Mouse (Mus musculus) hindbrain, embryonic 14.5 days (tissue): ENCODE measurements at regions not wholly inside any gene's neighbourhood (a gene's known extent, or its start where the extent isn't known, plus 50 kb on each side); places are given as distances from the start of the nearest gene placed in this dataset.

Source experiments
- ATAC-seq: fragments of 200-750 bp; cut with Nextera tagmentation; 2 replicates; pipeline ENCODE4 v1.8.0; 2017; ENCODE audit warnings: moderate number of reproducible peaks, mild to moderate bottlenecking, moderate TSS enrichment, moderate library complexity; ENCODE audit not compliant: low FRiP score
- DNase-seq: peaks from one replicate; pipeline ENCODE4 v3.0.0-alpha.2; 2015; ENCODE audit warnings: low spot score
- H3K27ac ChIP-seq: fragments of 300-500 bp; sonication (generic); 2 replicates; pipeline ENCODE4 v1.5.1; 2014; ENCODE audit warnings: mild to moderate bottlenecking, moderate library complexity
- H3K27me3 ChIP-seq: fragments of 300-500 bp; sonication (generic); 2 replicates; pipeline ENCODE4 v1.6.1; 2014; ENCODE audit warnings: mild to moderate bottlenecking, low read length, mixed read lengths; ENCODE audit not compliant: control insufficient read depth, insufficient read depth
- H3K36me3 ChIP-seq: fragments of 300-500 bp; sonication (generic); replicated peaks from 2 replicates; pipeline ENCODE4 v1.6.1; 2014; ENCODE audit not compliant: control insufficient read depth, insufficient read depth
- H3K4me1 ChIP-seq: fragments of 300-500 bp; sonication (generic); replicated peaks from 2 replicates; pipeline ENCODE4 v1.6.1; 2014; ENCODE audit warnings: antibody characterized with exemption, low read length, mixed read lengths; ENCODE audit not compliant: control insufficient read depth, insufficient read depth
- H3K4me2 ChIP-seq: fragments of 300-500 bp; sonication (generic); replicated peaks from 2 replicates; pipeline ENCODE4 v1.6.1; 2014; ENCODE audit warnings: mild to moderate bottlenecking, moderate library complexity
- H3K4me3 ChIP-seq: fragments of 300-500 bp; sonication (generic); replicated peaks from 2 replicates; pipeline ENCODE4 v1.5.1; 2014; ENCODE audit warnings: mild to moderate bottlenecking, low read length
- H3K9ac ChIP-seq: fragments of 300-500 bp; sonication (generic); 2 replicates; pipeline ENCODE4 v1.6.1; 2014
- H3K9me3 ChIP-seq: fragments of 300-500 bp; sonication (generic); 2 replicates; pipeline ENCODE4 v1.6.1; 2016; ENCODE audit warnings: low read length; ENCODE audit not compliant: control insufficient read depth
- WGBS: fragments of 180-500 bp; shearing (Covaris S2); extraction: QIAGEN DNeasy Blood & Tissue Kit; methylation state at CpG from one replicate; pipeline ENCODE4 v1.1.7; 2014; 5-methylcytosine and 5-hydroxymethylcytosine counted together

DNA sequence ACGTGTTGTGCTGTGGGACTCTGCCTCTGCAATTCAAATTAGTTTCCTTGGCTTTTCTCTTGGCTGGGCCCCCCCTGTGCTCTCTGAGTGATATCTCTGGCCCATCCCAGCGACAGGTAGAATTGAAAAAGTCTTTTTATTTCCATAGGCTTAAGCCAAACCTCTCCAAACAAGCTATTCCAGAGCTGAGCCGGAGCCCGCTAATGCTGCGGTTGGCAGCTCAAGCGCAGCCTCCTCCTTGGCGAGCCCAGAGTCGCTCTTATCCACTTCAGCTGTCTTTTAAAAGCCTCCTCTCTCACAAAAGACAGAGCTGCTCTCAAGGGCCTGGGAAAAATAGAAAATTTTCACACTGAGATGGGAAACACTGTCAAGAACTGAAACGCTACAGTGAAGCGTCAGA is 712.7 kb downstream of the Nedd1 start:
- Histone ChIP-seq H3K36me3 (no peaks in the 10 kb centered on the region), H3K4me1 (peaks cover 10% of the 10 kb centered on the region; the same call in 1 of the 2 replicates), H3K27me3 (no peaks in the 10 kb centered on the region), H3K9me3 (no peaks in the 10 kb centered on the region), H3K9ac (no peak overlapping the region), H3K27ac (0 out of 2 replicates have a peak overlapping the region, but pooled peaks have one; percentile 1), H3K4me2 (no peak overlapping the region), H3K4me3 (no peak overlapping the region)
- WGBS = 28% methylated on average over 10 of the region's 10 CpGs
- peak; percentile 43; the same call in 1 of the 2 replicates for ATAC-seq
- DNase-seq = peak; percentile 53

DNA sequence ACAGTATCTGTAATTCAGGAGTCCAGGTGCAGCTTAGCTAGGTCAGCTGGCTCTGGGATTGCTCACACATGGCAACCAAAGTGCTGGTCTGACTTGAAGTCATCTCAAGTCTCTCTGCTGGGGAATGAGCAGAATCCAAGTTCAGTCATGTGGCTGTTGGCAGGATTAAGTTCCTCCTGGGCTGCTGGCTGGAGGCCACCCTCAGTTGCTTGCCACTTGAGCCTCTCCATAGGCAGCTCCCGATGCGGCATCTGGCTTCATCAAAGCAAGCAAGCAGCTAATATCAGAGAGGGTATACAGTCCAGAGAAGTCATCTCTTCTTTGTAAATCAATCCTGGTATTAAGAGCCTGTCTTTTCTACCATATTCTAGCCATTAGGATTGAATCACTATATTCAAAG is 714.3 kb downstream of the Nedd1 start:
- no peak overlapping the region for H3K4me2 ChIP-seq
- no peak overlapping the region for H3K4me3 ChIP-seq
- no peak for ATAC-seq
- no peaks in the 10 kb centered on the region for H3K27me3 ChIP-seq
- no peaks in the 10 kb centered on the region for H3K36me3 ChIP-seq
- DNase-seq = no peak
- H3K9ac ChIP-seq = no peak overlapping the region
- WGBS = 92% methylated on average over 2 of the region's 2 CpGs
- H3K9me3 ChIP-seq = no peaks in the 10 kb centered on the region
- H3K27ac ChIP-seq = no peak overlapping the region
- peaks cover 10% of the 10 kb centered on the region; the same call in 1 of the 2 replicates for H3K4me1 ChIP-seq

DNA sequence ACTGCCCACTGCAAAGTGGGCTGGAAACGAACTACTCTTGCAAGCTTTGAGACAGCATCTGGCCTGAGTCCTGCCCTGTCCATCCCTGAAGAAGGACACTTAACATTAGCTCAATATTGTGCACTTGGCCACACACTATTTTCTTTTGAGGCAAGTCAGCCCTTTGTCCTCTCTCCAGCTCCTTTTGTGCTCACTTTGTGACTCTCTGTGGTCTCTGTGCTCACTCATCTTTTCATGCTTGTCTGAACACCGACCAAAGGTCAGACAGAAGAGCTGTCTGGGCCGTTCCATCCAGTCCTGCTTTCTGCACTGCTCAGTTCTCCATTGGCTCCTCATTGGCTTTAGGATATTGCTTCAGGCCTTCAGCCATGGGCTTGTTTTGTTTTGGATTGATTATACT is 715.8 kb downstream of the Nedd1 start:
- ATAC-seq = no peak
- no peaks in the 10 kb centered on the region for H3K27me3 ChIP-seq
- WGBS = 10% methylated on average over 3 of the region's 3 CpGs
- H3K4me2 ChIP-seq = no peak overlapping the region
- no peak overlapping the region for H3K9ac ChIP-seq
- H3K4me1 ChIP-seq = peaks cover 10% of the 10 kb centered on the region; the same call in 1 of the 2 replicates
- H3K36me3 ChIP-seq = no peaks in the 10 kb centered on the region
- H3K27ac ChIP-seq = no peak overlapping the region
- no peak overlapping the region for H3K4me3 ChIP-seq
- H3K9me3 ChIP-seq = no peaks in the 10 kb centered on the region
- no peak for DNase-seq

DNA sequence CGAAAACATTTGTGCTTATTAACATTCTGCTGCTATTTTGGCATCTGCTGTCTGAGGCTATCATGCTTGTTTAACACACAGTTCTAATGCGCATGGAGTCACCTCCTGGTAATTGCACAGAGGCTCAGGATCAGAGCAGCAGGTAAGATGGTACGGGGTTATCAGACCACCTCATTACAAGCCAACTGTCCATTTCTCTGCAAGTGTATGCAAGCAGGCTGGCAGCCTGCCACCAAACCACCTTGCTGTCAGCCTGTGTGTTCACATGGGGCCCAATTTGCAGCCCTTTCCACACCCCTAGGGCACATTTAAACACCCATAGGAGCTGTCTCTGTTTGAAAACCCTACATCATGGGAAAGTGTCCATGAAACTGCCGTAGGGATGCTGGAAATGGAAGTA is 731.2 kb downstream of the Nedd1 start:
- Histone ChIP-seq H3K9ac (no peak overlapping the region), H3K4me3 (no peak overlapping the region), H3K27me3 (no peaks in the 10 kb centered on the region), H3K27ac (no peak overlapping the region), H3K9me3 (0 out of 2 replicates have a peak, but pooled peaks cover 2% of the 10 kb centered on the region), H3K4me1 (peaks cover 4% of the 10 kb centered on the region; the same call in 1 of the 2 replicates), H3K36me3 (no peaks in the 10 kb centered on the region), H3K4me2 (no peak overlapping the region)
- DNase-seq = no peak
- ATAC-seq = no peak
- 41% methylated on average over 4 of the region's 4 CpGs for WGBS

DNA sequence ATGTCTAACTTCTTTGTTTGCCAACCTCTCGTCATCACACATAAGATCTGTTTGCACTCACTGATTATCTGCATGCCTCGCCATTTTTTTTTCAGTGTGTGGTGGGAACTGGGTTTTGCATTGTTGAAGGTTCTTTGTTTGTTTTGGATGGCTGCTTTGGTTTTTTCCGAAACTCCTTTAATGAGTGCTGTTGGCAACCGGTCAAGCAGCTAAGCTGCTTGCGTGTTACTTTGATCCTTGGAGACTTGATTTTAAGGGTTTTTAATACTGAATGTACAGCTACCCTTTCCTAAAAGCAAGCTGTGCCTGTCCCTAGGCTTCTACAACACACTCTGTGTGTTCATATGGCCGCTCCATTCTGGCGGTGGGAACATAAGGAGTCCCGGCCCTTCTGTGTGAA is 733.9 kb downstream of the Nedd1 start:
- H3K9ac ChIP-seq = no peak overlapping the region
- peaks cover 4% of the 10 kb centered on the region; the same call in 1 of the 2 replicates for H3K4me1 ChIP-seq
- ATAC-seq = no peak
- no peaks in the 10 kb centered on the region for H3K36me3 ChIP-seq
- DNase-seq = no peak
- no peak overlapping the region for H3K27ac ChIP-seq
- no peaks in the 10 kb centered on the region for H3K27me3 ChIP-seq
- 62% methylated on average over 8 of the region's 8 CpGs for WGBS
- H3K4me2 ChIP-seq = no peak overlapping the region
- no peak overlapping the region for H3K4me3 ChIP-seq
- H3K9me3 ChIP-seq = 0 out of 2 replicates have a peak, but pooled peaks cover 2% of the 10 kb centered on the region

DNA sequence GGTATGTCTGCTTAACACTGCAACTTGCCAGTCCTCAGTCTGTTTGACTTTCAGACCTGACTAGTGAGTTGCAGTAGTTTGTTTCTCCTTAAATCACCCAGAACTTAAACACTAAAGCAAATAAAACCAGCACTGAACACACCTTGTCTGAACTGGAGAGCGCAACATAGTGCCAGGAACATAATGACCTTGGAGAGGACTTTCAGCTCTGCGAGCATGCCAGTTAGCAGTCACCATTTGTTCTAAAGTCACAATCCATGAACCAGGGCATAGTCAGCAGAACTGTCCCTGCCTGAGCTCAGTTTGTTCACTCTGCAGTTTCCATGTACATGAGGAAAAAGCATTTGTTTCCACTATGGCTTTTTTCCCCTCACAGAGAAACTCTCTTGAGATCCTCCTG is 742.4 kb downstream of the Nedd1 start:
- Histone ChIP-seq H3K36me3 (no peaks in the 10 kb centered on the region), H3K4me1 (no peaks in the 10 kb centered on the region), H3K9me3 (no peaks in the 10 kb centered on the region), H3K4me2 (no peak overlapping the region), H3K4me3 (no peak overlapping the region), H3K27me3 (no peaks in the 10 kb centered on the region), H3K9ac (no peak overlapping the region), H3K27ac (no peak overlapping the region)
- 90% methylated on average over 2 of the region's 2 CpGs for WGBS
- no peak for ATAC-seq
- DNase-seq = no peak

DNA sequence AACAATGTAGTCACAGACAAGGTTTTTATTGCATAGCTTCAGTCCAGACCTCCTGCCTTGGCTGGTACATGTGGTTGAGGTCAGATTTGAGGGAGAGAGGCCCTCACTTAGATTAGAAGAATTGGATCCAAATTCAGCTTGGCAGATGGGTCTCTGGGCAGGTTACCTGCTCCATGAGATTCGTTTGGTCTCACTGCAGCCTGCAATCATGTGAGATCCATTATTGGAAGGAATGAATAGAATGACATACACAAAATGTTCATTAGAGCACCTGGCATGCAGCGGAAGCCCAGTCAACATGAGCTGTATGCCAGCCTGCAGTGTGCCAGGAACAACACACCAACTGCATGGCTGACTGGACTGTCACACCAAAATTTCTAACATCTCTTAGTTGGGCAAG is 750.3 kb downstream of the Nedd1 start:
- Histone ChIP-seq H3K9me3 (no peaks in the 10 kb centered on the region), H3K27ac (no peak overlapping the region), H3K27me3 (no peaks in the 10 kb centered on the region), H3K9ac (no peak overlapping the region), H3K4me1 (no peaks in the 10 kb centered on the region), H3K4me3 (no peak overlapping the region), H3K4me2 (no peak overlapping the region), H3K36me3 (no peaks in the 10 kb centered on the region)
- ATAC-seq (no peak), DNase-seq (no peak)
- 82% methylated on average over 2 of the region's 2 CpGs for WGBS

DNA sequence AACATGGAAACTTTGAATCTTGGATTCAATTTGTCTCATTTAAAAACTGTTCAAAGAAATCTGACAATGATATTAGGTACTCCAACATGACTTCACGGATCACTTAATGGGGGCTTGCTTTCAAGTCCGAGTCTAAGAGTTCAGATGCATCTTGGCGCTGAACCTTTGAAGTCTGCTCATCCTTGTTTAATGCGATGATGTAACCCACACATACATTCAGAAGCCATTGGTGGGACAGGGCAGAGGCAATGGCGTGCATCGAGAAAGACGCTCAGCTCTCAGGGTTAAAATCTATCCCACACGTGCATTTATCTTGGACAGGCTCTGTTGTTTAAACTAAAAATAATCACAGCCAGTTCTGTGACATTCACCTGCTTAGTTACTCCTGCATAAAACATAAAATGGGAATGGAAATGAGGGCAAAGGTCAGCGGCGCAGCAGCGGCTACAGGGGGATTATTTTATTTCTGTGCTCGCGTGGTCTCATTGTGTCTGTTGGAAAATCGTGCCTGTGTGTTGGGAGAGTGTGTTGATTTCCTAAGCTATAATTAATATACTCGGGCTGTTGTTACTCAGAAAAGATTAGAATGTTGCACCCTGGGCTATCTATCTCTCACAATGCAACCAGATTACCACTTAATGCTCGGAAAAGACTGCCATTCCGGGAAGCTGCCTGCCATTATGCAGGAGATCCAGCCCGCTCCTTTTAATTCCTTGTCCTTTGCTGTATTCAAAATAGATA is 754.5 kb downstream of the Nedd1 start:
- Histone ChIP-seq H3K36me3 (no peaks in the 10 kb centered on the region), H3K27ac (peak overlapping the region; percentile 70), H3K27me3 (no peaks in the 10 kb centered on the region), H3K9ac (no peak overlapping the region), H3K4me3 (no peak overlapping the region), H3K4me2 (peak overlapping the region; percentile 21; the same call in 1 of the 2 replicates), H3K9me3 (no peaks in the 10 kb centered on the region), H3K4me1 (no peaks in the 10 kb centered on the region)
- WGBS = 53% methylated on average over 18 of the region's 18 CpGs
- no peak for ATAC-seq
- no peak for DNase-seq

DNA sequence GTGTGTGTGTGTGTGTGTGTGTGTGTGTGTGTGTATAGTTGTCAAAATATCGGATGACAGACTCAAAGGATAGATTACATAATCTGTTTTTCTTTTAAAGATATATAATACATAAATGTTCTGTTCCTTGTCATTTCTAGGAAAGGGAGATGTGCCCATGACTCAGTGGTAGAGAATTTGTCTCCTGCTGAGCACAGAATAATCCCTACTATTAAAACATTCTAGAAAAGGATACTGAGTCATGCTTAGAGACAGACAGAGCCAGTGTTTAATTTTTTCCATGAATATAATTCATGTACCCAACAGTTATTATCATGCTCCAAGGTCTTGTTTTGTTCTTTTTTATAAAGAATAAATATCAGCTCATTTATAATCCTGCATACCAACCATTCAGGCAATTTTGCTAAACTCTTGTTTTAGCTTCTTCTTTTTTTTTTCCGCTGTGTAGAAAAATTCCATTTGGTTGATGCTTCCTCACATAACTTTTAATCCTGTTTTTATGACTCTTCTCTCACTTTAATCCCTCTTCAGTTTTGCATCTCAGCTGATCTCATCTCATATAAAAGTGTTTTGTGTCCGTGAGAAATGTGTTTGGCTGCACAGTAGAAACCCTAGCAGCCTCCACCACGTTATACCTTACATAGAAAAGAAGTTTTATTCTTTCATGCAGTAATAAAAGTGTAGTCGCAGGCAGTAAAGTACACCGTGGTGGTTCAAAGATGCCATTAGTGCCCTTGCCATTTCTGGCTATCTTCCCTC is 762.3 kb downstream of the Nedd1 start:
- no peak overlapping the region for H3K27ac ChIP-seq
- ATAC-seq (no peak), DNase-seq (no peak)
- 80% methylated on average over 6 of the region's 6 CpGs for WGBS
- H3K9me3 ChIP-seq = no peaks in the 10 kb centered on the region
- no peak overlapping the region for H3K4me2 ChIP-seq
- no peaks in the 10 kb centered on the region for H3K36me3 ChIP-seq
- no peak overlapping the region for H3K4me3 ChIP-seq
- no peaks in the 10 kb centered on the region for H3K4me1 ChIP-seq
- H3K9ac ChIP-seq = no peak overlapping the region
- no peaks in the 10 kb centered on the region for H3K27me3 ChIP-seq
